Mouse (Mus musculus): Measurements from ENCODE around the gene Lingo1.

DNA sequence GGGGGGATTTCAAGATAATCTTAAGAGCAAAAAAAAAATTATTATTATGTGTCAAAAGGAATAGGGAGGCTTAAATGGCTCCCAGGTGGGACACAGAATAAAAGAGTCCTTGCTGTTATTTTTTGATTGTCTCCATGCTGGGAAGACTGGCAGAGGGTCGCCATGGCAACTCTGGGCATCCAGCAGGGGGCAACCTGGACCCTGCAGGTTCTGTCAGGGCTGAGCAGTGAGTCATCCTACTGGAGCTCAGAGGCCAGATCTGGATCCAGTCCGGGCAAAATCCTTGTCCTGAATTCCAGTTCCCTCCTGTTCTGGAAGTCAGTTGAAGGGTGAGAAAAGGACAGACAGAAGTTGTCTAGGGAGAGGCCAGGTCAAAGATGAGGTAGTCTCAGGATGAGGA is 144.7 kb downstream of the Lingo1 start:
- TF ChIP-seq GATA1 (IDR thresholded peaks at IDR 0.05; ENCODE audit: low read length): no peak
- TF ChIP-seq TAL1 (IDR thresholded peaks at IDR 0.05; ENCODE audit: low read length): no peak

All from erythroblast, embryonic 14.5 days (primary cell).